Mouse (Mus musculus) heart, adult 9 months (tissue): ENCODE results near the gene Cxcl12.

Experiments used
- DNase-seq, 2 experiments: peaks; one replicate each; pipeline ENCODE4 v3.0.0; 2022; ENCODE audit warnings: low spot score in 2 of 2

The Cxcl12 gene

GRCm38 (mm10) chr6:117220831-117221345 lies 52.6 kb downstream of the Cxcl12 start:
- DNase-seq: no peak
